Mouse (Mus musculus) adrenal gland, adult 2 months (tissue): ENCODE measurements at regions not wholly inside any gene's neighbourhood (a gene's known extent, or its start where the extent isn't known, plus 50 kb on each side); places are given as distances from the start of the nearest gene placed in this dataset.

Source experiments
- DNase-seq: peaks from one replicate; pipeline ENCODE4 v3.0.0; 2021

- DNase-seq = peak; percentile 74
Observed at GRCm38 (mm10) chr4:105557396-105557795, 232.3 kb upstream of the Gm12728 start.

GRCm38 (mm10) chr4:105560055-105560454, 229.6 kb upstream of the Gm12728 start:
- no peak for DNase-seq

DNA sequence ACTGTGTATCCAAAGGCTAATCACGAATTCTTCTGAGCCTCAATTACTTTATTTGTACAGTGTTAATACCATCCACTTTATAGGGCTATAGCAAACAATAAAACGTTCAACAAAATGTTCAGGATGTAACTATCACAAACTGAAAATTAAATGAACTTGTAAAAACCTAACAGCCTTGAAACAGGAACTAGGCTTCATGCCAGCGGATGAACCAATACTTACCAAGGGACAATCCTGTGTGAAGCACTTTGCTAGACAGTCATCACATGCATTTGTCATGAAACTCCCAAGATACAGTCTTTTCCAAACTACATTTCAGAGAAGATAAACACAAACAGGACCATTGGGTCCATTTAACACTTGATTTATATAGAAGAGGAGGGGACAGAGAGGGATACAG, 228.9 kb upstream of the Gm12728 start:
- peak; percentile 54 for DNase-seq

DNA sequence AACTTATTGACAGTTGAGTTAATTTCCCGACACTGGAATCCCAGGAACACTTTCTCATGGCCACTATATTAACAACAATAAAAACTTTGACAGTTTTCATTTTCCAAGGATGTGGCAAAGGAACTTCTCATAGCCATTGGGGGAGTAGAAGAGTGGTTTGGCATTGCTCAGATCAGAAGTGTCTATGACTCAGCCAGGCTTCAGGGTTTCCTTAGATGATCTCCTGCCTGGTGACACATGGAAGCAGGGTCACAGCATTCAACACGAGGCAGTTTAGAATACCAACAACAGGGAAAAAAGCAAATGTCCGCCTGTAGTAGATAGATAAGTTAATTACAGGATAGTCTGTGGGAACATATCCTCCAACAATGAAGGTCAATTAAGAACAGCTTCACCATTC, 228.1 kb upstream of the Gm12728 start:
- DNase-seq = peak; percentile 60

GRCm38 (mm10) chr4:105565796-105566195, 223.9 kb upstream of the Gm12728 start:
- no peak for DNase-seq

- DNase-seq = no peak
Observed at GRCm38 (mm10) chr4:105566513-105567457, 222.9 kb upstream of the Gm12728 start.

- no peak for DNase-seq
Observed at GRCm38 (mm10) chr4:105569671-105570070, 220.0 kb upstream of the Gm12728 start.

GRCm38 (mm10) chr4:105575550-105575949, 214.1 kb upstream of the Gm12728 start:
- DNase-seq = no peak

DNA sequence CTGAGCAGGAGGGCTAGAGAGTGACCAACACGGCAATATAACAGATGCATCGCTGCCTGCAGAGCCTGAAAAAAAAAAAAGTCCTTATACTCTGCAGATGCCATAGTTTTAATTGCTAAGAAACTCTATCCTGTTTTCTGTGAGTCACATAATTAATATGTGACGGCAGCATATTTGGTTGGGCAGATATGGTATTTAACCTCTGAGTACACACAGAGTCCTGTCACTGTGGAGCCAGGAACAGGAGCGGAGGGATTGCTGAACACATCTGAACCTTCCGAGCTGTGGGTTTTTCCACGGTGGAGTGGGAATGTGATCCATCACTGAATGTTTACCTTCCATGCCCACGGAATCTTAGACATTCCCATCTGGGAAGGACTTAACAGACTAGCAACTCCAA, 208.7 kb upstream of the Gm12728 start:
- no peak for DNase-seq

- DNase-seq = no peak
Observed at GRCm38 (mm10) chr4:105584329-105584925, 205.2 kb upstream of the Gm12728 start.

DNA sequence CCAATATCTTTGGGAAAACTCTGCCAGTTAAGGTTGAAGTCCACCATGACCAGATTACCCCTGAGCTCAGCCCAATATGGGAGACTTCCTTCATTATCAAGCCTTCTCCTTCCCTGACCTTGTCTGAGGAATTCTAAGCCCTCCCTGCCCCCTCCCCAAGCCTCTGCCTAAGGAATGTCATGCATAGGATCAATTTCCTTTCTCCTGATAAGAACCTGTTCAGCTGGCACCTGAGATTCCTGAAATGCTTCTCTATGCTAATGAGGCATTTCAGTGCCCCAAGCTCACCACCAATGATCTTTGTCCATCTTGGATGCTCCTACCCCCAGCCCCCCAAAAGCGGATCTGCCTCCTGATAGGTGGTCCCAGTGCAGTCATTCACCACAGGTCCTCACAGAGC, 186.0 kb upstream of the Gm12728 start:
- no peak for DNase-seq

- no peak for DNase-seq
Observed at GRCm38 (mm10) chr4:105604607-105605006, 185.1 kb upstream of the Gm12728 start.

DNA sequence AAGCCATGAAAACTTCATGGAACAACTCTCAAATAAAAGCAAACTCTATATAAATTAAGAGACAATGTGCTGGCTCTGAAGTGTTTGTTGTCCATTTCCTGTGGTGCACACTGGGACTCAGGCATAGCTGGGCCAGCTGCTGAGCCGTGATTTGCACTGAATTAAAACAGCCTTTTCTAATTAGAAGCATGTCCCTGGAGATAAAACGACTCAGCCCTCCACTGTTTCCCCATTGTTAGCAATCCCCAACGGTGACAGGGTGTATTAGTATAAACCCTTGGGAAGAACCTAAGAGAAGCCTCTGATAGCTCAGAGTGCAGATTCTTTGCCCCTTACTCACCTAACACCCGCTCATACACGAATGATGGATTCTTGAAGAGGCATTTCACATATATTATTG, 182.9 kb upstream of the Gm12728 start:
- DNase-seq = no peak

DNA sequence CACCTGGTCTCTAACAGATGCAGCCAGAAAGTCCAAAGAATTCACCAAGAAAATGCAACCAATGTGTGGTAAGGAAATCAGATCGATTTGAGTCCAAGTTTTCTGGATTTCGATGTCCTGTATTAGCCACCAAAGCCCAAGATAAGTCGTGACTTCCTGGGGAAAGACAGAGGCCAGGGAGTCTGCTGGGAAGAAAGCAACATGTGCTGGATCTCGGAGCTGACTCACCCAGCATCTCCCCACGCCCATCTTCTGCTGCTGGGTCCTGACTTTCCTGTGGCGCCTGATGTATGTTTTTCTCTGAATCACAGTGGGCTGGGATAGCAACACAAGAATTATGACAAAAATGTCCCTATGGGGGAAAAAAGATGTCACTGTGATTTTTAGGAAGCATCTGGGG, 178.8 kb upstream of the Gm12728 start:
- DNase-seq = no peak

DNA sequence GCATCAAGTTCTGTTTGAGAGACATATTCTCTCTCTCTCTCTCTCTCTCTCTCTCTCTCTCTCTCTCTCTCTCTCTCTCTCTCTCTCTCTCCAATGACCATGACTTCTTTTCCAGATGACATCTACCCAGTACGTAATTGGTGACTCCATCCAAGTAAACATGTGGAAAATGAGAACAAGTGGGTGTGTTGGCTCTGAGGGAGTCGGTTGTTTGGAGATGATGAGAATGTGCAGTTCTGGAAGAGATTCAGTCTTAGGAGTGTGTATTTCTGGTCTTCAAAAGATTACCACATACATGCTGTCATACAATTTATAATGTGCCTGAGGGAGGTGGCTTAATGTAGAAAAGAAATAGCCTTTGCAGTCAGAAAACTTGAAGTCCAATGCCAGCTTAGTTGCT, 175.3 kb upstream of the Gm12728 start:
- no peak for DNase-seq

GRCm38 (mm10) chr4:105626371-105627320, 163.0 kb upstream of the Gm12728 start:
- peak; percentile 52 for DNase-seq

- DNase-seq = no peak
Observed at GRCm38 (mm10) chr4:105629581-105629980, 160.1 kb upstream of the Gm12728 start.

GRCm38 (mm10) chr4:105630595-105631369, 158.9 kb upstream of the Gm12728 start:
- no peak for DNase-seq

DNA sequence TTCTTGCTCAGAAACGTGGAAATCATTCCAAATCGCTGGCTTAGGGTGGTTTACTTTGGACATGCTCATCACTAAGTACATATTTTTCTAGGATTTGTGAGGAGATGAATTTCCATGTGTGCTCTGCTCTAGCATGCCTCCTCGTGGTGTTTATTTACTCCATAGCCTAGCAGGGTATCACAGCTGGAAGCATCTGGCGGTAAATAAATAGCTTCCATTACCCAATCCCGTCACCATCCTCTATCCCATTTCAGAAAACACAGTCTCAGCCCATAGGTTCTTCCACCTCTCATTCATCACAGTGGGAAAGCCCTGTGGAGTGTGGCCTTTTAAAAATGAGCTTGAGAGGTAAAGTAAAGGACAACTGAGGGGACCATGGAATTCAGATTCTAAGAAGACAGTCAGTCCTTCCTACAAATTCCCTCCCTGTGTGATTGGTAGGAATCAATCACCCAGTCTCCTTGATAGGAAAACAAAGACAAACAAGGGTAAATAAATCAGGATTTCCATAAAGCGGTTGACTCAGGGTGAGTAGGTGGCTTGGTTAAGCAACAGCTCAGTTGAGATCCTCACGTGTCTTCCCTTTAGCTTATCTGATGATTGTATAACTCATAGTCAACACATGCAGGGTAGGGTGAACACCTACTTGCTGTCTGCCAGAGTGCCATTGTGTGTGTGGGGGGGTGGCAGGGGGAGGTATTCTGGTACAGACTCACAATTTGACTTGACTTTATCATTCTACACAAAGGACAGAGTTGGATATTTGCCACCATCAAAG, 156.9 kb upstream of the Gm12728 start:
- DNase-seq = no peak

- DNase-seq = no peak
Observed at GRCm38 (mm10) chr4:105633789-105634188, 155.9 kb upstream of the Gm12728 start.

GRCm38 (mm10) chr4:105640793-105641192, 148.9 kb upstream of the Gm12728 start:
- peak; percentile 70 for DNase-seq
